Mouse (Mus musculus): Measurements from ENCODE around the gene Ccdc88a.

Gene Ccdc88a

DNA sequence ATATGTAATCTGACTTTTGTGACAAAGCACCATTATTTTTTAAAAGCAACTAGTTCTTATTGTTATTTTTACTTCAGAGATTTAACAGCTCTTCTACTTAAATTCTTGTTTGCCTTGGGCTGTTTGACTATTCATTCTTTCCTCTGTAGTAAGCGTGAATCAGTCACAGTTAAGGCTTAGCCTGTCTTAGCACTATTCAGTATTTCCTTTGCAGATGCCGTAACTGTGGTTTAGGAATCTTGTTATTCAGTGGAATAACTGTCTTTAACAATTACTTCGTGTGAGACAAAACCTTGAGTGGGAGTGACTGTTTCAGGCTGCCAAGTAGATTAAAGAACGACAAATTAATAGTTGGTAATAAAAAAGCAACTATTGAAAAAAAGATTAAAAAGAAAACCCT lies 16.5 kb downstream of the Ccdc88a start:
- Histone ChIP-seq H3K36me3 (ENCODE audit: control insufficient read depth, insufficient read depth, low read length, poor library complexity, severe bottlenecking) (no peaks in the 10 kb centered on the region), H3K27me3 (ENCODE audit: control insufficient read depth, insufficient read depth, low read length, poor library complexity, severe bottlenecking) (no peaks in the 10 kb centered on the region)
- no peak for DNase-seq (ENCODE audit: low read depth, low spot score)

DNA sequence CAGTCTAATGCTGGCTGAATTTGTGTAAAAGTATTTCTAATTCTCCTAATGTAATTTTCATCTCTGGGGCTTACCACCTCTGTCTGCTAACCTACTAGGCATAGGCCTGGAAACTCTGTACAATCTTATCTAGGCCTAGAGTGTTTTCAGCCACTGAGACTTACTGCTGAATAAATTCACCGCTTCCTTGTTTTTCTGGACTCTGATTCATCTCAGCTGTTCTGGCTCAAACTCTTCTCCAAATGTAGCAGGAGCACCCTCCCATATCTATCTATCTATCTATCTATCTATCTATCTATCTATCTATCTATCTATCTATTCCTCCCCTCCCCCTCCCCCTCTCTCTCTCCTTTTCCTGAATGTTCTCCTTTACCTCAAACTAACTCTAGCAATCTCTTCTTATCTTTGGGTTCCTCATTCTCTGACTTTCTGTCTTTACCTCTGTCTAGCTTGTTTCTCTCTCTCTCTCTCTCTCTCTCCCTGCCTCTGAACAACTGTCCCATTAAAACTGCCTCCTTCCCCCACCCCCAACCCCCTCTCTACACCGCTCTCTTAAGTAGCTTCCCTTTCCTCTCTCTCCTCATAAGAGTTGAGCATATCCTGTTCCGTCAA lies 21.8 kb downstream of the Ccdc88a start:
- Histone ChIP-seq H3K27me3 (ENCODE audit: control insufficient read depth, insufficient read depth, low read length, poor library complexity, severe bottlenecking) (no peaks in the 10 kb centered on the region), H3K36me3 (ENCODE audit: control insufficient read depth, insufficient read depth, low read length, poor library complexity, severe bottlenecking) (no peaks in the 10 kb centered on the region)
- DNase-seq (ENCODE audit: low read depth, low spot score): no peak

DNA sequence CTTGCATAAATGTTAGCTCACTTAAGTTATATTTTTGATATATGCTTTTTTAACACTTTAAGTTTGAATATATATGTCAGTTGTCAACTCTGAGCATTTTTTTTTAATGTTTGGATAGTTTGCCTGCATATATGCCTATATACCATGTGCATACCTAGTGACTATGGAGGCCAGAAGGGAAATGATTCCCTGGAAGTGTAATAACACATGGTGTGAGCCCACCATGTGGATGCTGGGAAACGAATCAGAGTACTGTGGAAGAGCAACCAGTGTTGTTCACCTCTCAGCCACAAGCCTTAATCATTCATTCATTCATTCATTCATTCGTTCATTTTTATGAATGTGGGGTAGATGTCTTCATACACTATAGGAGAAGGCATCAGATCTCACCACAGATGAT lies 26.9 kb downstream of the Ccdc88a start:
- Histone ChIP-seq H3K27me3 (ENCODE audit: control insufficient read depth, insufficient read depth, low read length, poor library complexity, severe bottlenecking) (no peaks in the 10 kb centered on the region), H3K36me3 (ENCODE audit: control insufficient read depth, insufficient read depth, low read length, poor library complexity, severe bottlenecking) (no peaks in the 10 kb centered on the region)
- no peak for DNase-seq (ENCODE audit: low read depth, low spot score)

DNA sequence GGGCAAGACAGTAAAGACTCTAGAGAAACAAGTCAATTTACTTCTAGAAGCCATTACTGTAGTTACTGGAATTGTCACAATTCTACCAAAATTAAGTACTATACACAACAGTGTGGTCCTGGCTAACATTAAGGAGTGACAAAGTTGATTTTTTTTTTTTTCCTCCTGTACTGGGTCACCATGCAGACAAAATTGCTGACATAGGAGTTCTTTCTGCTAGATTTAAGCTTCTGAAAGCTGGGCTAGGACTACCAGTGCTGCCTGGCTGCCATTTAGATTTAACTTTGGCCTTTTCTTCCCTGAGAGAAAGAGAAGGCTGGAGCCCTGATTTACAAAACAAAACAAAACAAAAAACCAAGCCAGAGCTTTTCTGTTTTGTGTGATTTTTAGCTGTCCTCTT lies 32.8 kb downstream of the Ccdc88a start:
- Histone ChIP-seq H3K36me3 (ENCODE audit: control insufficient read depth, insufficient read depth, low read length, poor library complexity, severe bottlenecking) (no peaks in the 10 kb centered on the region), H3K27me3 (ENCODE audit: control insufficient read depth, insufficient read depth, low read length, poor library complexity, severe bottlenecking) (no peaks in the 10 kb centered on the region)
- DNase-seq (ENCODE audit: low read depth, low spot score): no peak

DNA sequence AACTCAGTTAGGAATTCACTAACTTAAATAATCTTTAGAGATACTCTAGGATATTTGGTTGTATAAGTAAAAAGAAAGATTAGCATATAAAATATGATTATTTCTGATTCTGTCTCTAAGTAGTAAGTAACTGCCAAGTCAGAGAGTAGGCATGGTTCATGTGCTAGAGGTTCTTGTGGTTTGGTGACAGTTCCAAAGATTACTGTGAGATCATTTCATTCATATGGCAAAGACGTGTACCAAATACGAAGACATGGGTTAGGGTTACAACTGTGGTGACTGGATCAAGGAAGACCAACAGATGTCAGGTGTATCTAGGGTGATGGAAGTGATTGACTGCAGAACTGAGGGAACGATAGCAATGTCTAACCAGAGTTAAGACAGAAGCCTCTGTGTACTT lies 50.0 kb downstream of the Ccdc88a start:
- no peaks in the 10 kb centered on the region for H3K27me3 ChIP-seq (ENCODE audit: control insufficient read depth, insufficient read depth, low read length, poor library complexity, severe bottlenecking)
- H3K36me3 ChIP-seq (ENCODE audit: control insufficient read depth, insufficient read depth, low read length, poor library complexity, severe bottlenecking): no peaks in the 10 kb centered on the region
- DNase-seq (ENCODE audit: low read depth, low spot score): no peak

DNA sequence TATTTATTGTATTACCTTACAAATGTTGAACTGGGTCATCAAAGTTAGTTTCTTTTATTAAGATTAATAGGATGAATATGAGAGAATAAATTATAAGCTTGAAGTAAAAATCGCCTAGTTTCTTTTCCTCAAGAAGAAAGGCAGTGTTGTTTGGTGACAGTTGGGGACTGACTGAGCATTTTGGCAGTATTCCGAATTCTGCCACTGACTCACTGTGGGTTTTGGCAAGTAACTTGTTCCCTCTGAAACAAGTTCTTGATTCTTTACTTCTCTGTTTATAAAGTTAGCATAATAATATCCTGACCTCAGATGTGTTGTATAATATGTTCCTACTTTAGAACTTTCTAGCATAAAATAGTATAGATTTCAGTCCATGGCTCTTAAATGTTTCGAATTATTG lies 55.3 kb downstream of the Ccdc88a start:
- Histone ChIP-seq H3K36me3 (ENCODE audit: control insufficient read depth, insufficient read depth, low read length, poor library complexity, severe bottlenecking) (no peaks in the 10 kb centered on the region), H3K27me3 (ENCODE audit: control insufficient read depth, insufficient read depth, low read length, poor library complexity, severe bottlenecking) (no peaks in the 10 kb centered on the region)
- no peak for DNase-seq (ENCODE audit: low read depth, low spot score)

DNA sequence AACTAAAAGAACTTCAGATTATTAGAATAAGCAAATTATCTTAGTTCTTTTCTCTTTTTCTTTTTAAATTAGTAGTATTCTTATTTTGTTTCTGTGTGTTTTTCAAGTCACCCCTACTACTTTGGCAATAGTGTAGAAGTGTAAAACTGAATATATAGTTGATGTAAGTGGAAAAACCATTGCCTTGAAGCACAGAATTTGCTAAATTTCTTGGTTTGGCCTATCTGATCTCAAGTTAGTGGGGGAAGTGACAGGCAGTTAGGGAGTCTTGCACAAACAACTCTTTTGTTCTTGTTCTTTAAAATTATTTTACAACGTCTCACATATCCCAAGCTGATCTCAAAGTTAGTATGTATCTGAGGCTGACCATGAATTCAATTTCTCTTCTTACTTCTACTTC lies 57.6 kb downstream of the Ccdc88a start:
- DNase-seq (ENCODE audit: low read depth, low spot score): no peak
- no peaks in the 10 kb centered on the region for H3K27me3 ChIP-seq (ENCODE audit: control insufficient read depth, insufficient read depth, low read length, poor library complexity, severe bottlenecking)
- no peaks in the 10 kb centered on the region for H3K36me3 ChIP-seq (ENCODE audit: control insufficient read depth, insufficient read depth, low read length, poor library complexity, severe bottlenecking)

DNA sequence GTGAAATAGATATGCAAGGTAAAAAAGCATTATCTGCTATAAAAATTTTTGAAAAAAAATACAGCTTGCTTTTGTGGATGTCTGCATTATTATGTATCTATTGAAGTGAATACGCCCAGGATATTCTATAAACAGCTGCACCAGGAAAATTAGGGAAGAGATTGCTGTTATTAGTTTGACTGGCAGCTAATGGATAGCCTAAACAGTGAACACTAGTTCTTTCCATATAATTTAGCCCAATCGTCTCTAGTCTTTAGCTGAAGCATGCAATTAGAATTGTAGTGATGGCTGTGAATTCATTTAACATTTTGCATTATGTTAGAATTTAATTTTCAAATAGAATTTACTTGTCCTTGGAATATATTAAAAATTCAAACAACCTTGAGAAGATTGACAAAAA lies 75.3 kb downstream of the Ccdc88a start:
- no peaks in the 10 kb centered on the region for H3K36me3 ChIP-seq (ENCODE audit: control insufficient read depth, insufficient read depth, low read length, poor library complexity, severe bottlenecking)
- no peaks in the 10 kb centered on the region for H3K27me3 ChIP-seq (ENCODE audit: control insufficient read depth, insufficient read depth, low read length, poor library complexity, severe bottlenecking)
- DNase-seq (ENCODE audit: low read depth, low spot score): no peak

DNA sequence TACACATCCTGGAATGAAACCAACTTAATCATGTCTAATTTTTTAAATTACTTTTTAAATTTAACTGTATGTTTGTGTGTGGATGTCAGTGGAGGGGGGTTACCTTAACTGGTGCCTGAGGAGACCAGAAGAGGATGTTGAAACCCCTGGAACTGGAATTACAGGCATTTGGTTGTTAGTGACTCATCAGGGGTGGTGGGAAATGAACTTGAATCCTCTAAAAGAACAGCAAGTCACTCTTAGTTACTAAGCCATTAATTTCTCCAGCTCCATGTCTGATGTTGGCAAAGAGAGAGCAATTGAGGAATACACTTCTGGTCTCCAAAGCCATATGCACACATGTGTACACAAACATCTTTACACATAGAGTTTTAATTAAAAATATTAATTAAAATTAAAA lies 101.2 kb downstream of the Ccdc88a start:
- Histone ChIP-seq H3K36me3 (ENCODE audit: control insufficient read depth, insufficient read depth, low read length, poor library complexity, severe bottlenecking) (0 out of 2 replicates have a peak, but pooled peaks cover 2% of the 10 kb centered on the region), H3K27me3 (ENCODE audit: control insufficient read depth, insufficient read depth, low read length, poor library complexity, severe bottlenecking) (no peaks in the 10 kb centered on the region)
- no peak for DNase-seq (ENCODE audit: low read depth, low spot score)

DNA sequence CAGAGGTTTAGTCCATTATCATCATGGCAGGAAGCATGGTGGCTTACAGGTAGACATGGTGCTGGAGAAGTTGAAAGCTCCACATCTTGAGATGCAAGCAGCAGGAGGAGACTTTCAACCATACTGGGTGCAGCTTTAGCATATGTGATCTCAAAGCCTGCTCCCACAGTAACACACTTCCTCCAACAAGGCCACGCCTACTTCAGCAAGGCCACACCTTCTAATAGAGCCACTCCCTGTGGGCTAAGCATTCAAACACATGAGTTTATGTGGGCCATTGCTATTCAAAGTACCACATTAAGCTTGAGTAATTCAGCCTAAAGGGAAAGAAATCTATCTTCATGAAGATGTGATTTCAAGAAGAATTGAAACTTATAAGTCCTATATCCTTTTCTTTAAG lies 119.7 kb downstream of the Ccdc88a start:
- H3K27me3 ChIP-seq (ENCODE audit: control insufficient read depth, insufficient read depth, low read length, poor library complexity, severe bottlenecking): no peaks in the 10 kb centered on the region
- no peaks in the 10 kb centered on the region for H3K36me3 ChIP-seq (ENCODE audit: control insufficient read depth, insufficient read depth, low read length, poor library complexity, severe bottlenecking)
- no peak for DNase-seq (ENCODE audit: low read depth, low spot score)

DNA sequence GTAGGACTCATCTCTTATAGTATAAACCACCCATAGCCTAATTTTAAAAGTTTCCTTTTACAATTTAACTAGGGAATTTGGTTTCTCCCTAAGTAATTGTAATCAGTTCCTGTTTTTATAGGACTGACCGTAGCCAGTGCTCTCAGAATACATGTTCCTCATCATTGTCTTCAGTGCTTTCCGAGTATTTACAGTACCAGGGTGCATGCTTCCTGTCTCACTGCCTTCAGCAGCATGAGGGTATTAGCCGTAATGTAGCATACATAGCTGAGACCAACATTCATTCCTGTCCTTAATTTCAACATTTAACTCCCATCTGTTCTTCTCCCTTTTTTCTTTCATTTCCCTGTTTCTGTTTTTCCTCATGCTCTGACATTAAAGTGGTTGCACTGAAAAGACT lies 123.5 kb downstream of the Ccdc88a start:
- Histone ChIP-seq H3K27me3 (ENCODE audit: control insufficient read depth, insufficient read depth, low read length, poor library complexity, severe bottlenecking) (no peaks in the 10 kb centered on the region), H3K36me3 (ENCODE audit: control insufficient read depth, insufficient read depth, low read length, poor library complexity, severe bottlenecking) (0 out of 2 replicates have a peak, but pooled peaks cover 1% of the 10 kb centered on the region)
- no peak for DNase-seq (ENCODE audit: low read depth, low spot score)

DNA sequence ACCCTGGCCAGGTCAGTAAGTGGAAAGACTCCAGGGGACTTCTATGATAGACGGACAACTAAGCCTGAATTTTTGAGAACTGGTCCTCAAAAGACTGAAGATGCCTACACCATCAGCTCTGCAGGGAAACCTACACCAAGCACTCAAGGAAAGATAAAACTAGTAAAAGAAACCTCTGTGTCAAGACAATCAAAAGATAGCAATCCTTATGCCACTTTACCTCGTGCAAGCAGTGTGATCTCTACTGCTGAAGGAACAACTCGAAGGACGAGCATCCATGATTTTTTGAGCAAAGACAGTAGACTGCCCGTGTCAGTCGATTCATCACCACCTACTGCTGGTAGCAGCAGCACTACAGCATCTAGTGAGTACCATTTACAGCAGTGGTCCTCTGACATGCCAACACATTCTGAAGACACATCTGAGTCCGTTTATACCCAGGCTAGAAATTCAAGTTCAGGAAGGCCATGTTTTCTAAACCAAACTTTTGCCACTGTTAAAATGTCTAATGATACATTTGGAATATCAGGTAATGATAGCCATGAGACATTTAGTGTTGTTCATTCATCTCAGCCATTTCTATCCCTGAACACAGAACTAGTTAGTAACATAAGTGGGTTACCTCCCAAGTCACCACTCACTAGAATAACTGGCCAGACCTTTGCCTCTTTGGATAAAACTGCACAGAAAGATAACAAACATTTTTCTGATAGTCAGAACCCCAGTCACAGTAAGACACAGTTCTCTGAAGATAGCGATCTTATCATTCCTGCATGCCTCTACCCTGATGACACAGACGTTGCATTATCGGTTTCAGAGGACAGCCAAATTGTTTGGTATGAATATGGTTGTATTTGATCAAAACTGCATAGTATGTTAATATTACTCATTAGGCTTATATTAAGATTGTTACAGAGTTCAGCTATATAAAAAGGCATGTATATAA lies 130.8 kb downstream of the Ccdc88a start:
- Histone ChIP-seq H3K36me3 (ENCODE audit: control insufficient read depth, insufficient read depth, low read length, poor library complexity, severe bottlenecking) (0 out of 2 replicates have a peak, but pooled peaks cover 1% of the 10 kb centered on the region), H3K27me3 (ENCODE audit: control insufficient read depth, insufficient read depth, low read length, poor library complexity, severe bottlenecking) (no peaks in the 10 kb centered on the region)
- DNase-seq (ENCODE audit: low read depth, low spot score): no peak

DNA sequence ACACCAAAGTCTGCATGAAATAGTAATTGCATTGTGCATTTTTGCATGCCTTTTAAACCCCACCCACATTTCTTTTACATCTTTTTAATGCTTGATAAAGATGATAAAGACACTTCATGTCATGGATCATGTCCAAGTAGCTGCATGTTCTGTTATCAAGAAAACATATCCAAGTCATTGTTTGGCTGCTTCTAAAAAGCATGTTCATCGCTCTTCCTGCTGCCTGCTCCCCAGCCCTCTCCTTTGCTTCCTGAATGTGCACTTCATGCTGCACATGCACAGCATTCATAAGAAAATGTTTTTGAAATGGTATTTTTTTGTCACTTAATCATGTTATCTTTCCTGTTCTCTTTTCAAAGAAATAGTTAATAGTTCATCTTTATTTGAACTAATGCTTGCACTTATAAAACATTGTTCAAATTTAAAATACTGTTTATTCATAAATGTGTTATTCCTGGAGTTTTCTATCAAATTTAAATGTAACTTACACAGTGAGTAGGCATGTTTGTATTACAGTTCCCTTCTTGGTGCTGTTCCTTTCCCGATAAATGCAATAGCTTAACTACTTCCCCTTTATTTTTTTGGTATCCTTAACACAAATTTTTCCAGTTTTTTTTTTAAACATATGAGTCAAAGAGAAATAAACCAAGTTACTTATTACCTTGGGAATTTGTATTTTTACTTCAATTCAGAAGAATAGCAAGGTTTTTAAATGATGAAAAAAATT lies 131.6 kb downstream of the Ccdc88a start:
- H3K36me3 ChIP-seq (ENCODE audit: control insufficient read depth, insufficient read depth, low read length, poor library complexity, severe bottlenecking): 0 out of 2 replicates have a peak, but pooled peaks cover 1% of the 10 kb centered on the region

DNA sequence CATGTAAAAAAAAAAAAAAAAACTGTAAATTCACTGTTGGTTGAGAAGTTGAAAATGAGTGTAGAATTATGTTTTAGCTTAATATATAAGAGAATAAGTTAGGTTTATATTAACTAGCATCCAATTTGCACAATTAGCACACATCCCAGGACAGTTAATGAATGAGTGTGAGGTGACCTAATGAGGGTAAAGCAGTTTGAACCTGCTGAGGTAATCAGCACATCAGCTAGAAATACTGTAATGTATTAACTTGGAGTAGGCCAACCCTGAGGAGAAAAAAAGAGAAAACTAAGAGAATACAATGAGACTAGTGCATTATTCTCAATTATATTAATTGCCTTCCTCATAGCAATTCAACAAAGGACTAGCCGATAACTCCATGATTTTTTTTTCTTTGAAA lies 136.0 kb downstream of the Ccdc88a start:
- DNase-seq (ENCODE audit: low read depth, low spot score): no peak
- H3K27me3 ChIP-seq (ENCODE audit: control insufficient read depth, insufficient read depth, low read length, poor library complexity, severe bottlenecking): no peaks in the 10 kb centered on the region
- H3K36me3 ChIP-seq (ENCODE audit: control insufficient read depth, insufficient read depth, low read length, poor library complexity, severe bottlenecking): peaks cover 6% of the 10 kb centered on the region; the same call in 1 of the 2 replicates

More for the DNA sequence above, 131.6 kb downstream of the Ccdc88a start:
- no peak for DNase-seq (ENCODE audit: low read depth, low spot score)
- H3K27me3 ChIP-seq (ENCODE audit: control insufficient read depth, insufficient read depth, low read length, poor library complexity, severe bottlenecking): no peaks in the 10 kb centered on the region

All from splenic B cell, adult 2 months (primary cell).